27 mouse cellular contexts compared by ENCODE assay signal in genomic region chr5:85729613-85730012, GRCm38 (mm10).
"Had no signal": no experiment of that assay in that cellular context is flagged by ENCODE, and none has a peak within 500 bp of the region (broad histone marks: within the 10 kb centered on the region; RNA-seq: fewer than 3 reads in every experiment).

No protein-coding gene starts in this region.

- H3K36me3 ChIP-seq: embryonic facial prominence, embryonic 10.5 days; embryonic facial prominence, embryonic 12.5 days; embryonic facial prominence, embryonic 13.5 days; embryonic facial prominence, embryonic 15.5 days; forebrain, embryonic 10.5 days; forebrain, embryonic 12.5 days; forebrain, embryonic 15.5 days had no signal

- DNase-seq: cerebellum, adult 8-10 months; cerebellum, adult 9-10 months; cerebellum, adult 9-11 months; cerebellum, postnatal 10 days; cerebellum, postnatal 14 days; cerebellum, postnatal 25 days; cerebellum, postnatal 36 days; embryo, embryonic 11 days; forebrain, postnatal 0 days; gastrocnemius, adult 2 months; gastrocnemius, postnatal 10 days; gastrocnemius, postnatal 14 days; gastrocnemius, postnatal 25 days; gastrocnemius, postnatal 36 days; heart, adult 11 months; heart, adult 18-20 months; heart, adult 2 months had no signal

- H3K9me3 ChIP-seq: embryonic facial prominence, embryonic 10.5 days; embryonic facial prominence, embryonic 12.5 days; embryonic facial prominence, embryonic 13.5 days; embryonic facial prominence, embryonic 15.5 days; forebrain, embryonic 10.5 days; forebrain, embryonic 12.5 days; forebrain, embryonic 13.5 days; forebrain, embryonic 15.5 days had no signal

- ATAC-seq: forebrain, embryonic 13.5 days; forebrain, embryonic 14.5 days; forebrain, embryonic 15.5 days; forebrain, postnatal 0 days had no signal

- H3K9ac ChIP-seq: embryonic facial prominence, embryonic 12.5 days; embryonic facial prominence, embryonic 13.5 days; embryonic facial prominence, embryonic 15.5 days; forebrain, embryonic 12.5 days; forebrain, embryonic 13.5 days; forebrain, embryonic 15.5 days; forebrain, postnatal 0 days had no signal

- H3K4me1 ChIP-seq: embryonic facial prominence, embryonic 10.5 days; embryonic facial prominence, embryonic 12.5 days; embryonic facial prominence, embryonic 15.5 days had no signal

- H3K27ac ChIP-seq: embryonic facial prominence, embryonic 10.5 days; embryonic facial prominence, embryonic 12.5 days; embryonic facial prominence, embryonic 13.5 days; embryonic facial prominence, embryonic 15.5 days; forebrain, embryonic 10.5 days; forebrain, embryonic 12.5 days; forebrain, embryonic 13.5 days; forebrain, embryonic 15.5 days; gastrocnemius, adult 2 months; heart, adult 2 months had no signal

- H3K4me3 ChIP-seq: embryonic facial prominence, embryonic 10.5 days; embryonic facial prominence, embryonic 12.5 days; embryonic facial prominence, embryonic 13.5 days; embryonic facial prominence, embryonic 15.5 days; erythroblast, embryonic 14.5 days; forebrain, embryonic 10.5 days; forebrain, embryonic 12.5 days; forebrain, embryonic 13.5 days; forebrain, embryonic 15.5 days; gastrocnemius, adult 2 months; heart, adult 2 months had no signal

- H3K27me3 ChIP-seq: embryonic facial prominence, embryonic 12.5 days; embryonic facial prominence, embryonic 13.5 days; embryonic facial prominence, embryonic 15.5 days; forebrain, embryonic 12.5 days; forebrain, embryonic 13.5 days; forebrain, embryonic 15.5 days had no signal

- H3K4me2 ChIP-seq: embryonic facial prominence, embryonic 12.5 days; embryonic facial prominence, embryonic 13.5 days; embryonic facial prominence, embryonic 15.5 days; forebrain, embryonic 12.5 days; forebrain, embryonic 13.5 days; forebrain, embryonic 15.5 days had no signal
